Mouse (Mus musculus) hindbrain, embryonic 13.5 days (tissue): ENCODE results near the gene Mrpl48. TPM values are rescaled to one million over a fixed set of nuclear protein-coding genes. Genes with fewer than 3 reads are reported as not detected.

Experiments
- ATAC-seq: fragments of 200-750 bp; cut with Nextera tagmentation; 2 replicates; pipeline ENCODE4 v1.8.0; 2017; ENCODE audit warnings: moderate TSS enrichment; ENCODE audit not compliant: low FRiP score
- H3K27ac ChIP-seq: fragments of 300-500 bp; sonication (generic); 2 replicates; pipeline ENCODE4 v1.5.1; 2015; ENCODE audit warnings: inconsistent platforms, mild to moderate bottlenecking, moderate library complexity
- H3K27me3 ChIP-seq: fragments of 300-500 bp; sonication (generic); 2 replicates; pipeline ENCODE4 v1.6.1; 2015; ENCODE audit warnings: mild to moderate bottlenecking, inconsistent platforms
- H3K36me3 ChIP-seq: fragments of 300-500 bp; sonication (generic); 2 replicates; pipeline ENCODE4 v1.6.1; 2015; ENCODE audit warnings: mild to moderate bottlenecking, inconsistent platforms
- H3K4me1 ChIP-seq: fragments of 300-500 bp; sonication (generic); replicated peaks from 2 replicates; pipeline ENCODE4 v1.6.1; 2015; ENCODE audit warnings: inconsistent platforms
- H3K4me2 ChIP-seq: fragments of 300-500 bp; sonication (generic); 2 replicates; pipeline ENCODE4 v1.6.1; 2015; ENCODE audit warnings: inconsistent platforms, mild to moderate bottlenecking, moderate library complexity
- H3K4me3 ChIP-seq: fragments of 300-500 bp; sonication (generic); 2 replicates; pipeline ENCODE4 v1.5.1; 2015; ENCODE audit warnings: mild to moderate bottlenecking, inconsistent platforms
- H3K9ac ChIP-seq: fragments of 300-500 bp; sonication (generic); 2 replicates; pipeline ENCODE4 v1.6.1; 2015; ENCODE audit warnings: mild to moderate bottlenecking, inconsistent platforms
- H3K9me3 ChIP-seq: fragments of 300-500 bp; sonication (generic); 2 replicates; pipeline ENCODE4 v1.6.1; 2016; ENCODE audit warnings: inconsistent platforms
- WGBS: fragments of 180-500 bp; shearing (Covaris S2); methylation state at CpG from one replicate; pipeline ENCODE4 v1.1.7; 2015; 5-methylcytosine and 5-hydroxymethylcytosine counted together
- polyA plus RNA-seq: library from polyadenylated mRNA; unstranded; fragments of >200 nt; fragmentation: Nextera tagmentation; extraction: Ambion mirVana; gene quantifications from 2 replicates; pipeline ENCODE4 v1.2.1, GENCODE M21; 2015

Mrpl48 gene
- polyA plus RNA-seq, 1 experiment from 2014 or later: 81.8 TPM

GRCm38 (mm10) chr7:100500276-100500977 is 107.7 kb downstream of the Mrpl48 start:
- no peak overlapping the region for H3K4me3 ChIP-seq
- no peak overlapping the region for H3K9ac ChIP-seq
- no peak for ATAC-seq
- no peaks in the 10 kb centered on the region for H3K9me3 ChIP-seq
- no peak overlapping the region for H3K4me2 ChIP-seq
- 69% methylated on average over 16 of the region's 16 CpGs for WGBS
- peaks cover 8% of the 10 kb centered on the region for H3K36me3 ChIP-seq
- H3K27me3 ChIP-seq: no peaks in the 10 kb centered on the region
- no peak overlapping the region for H3K27ac ChIP-seq
- H3K4me1 ChIP-seq: peaks cover 16% of the 10 kb centered on the region

- no peaks in the 10 kb centered on the region for H3K27me3 ChIP-seq
- no peak overlapping the region for H3K4me3 ChIP-seq
- ATAC-seq: no peak
- H3K27ac ChIP-seq: no peak overlapping the region
- peaks cover 26% of the 10 kb centered on the region for H3K4me1 ChIP-seq
- H3K9me3 ChIP-seq: no peaks in the 10 kb centered on the region
- H3K9ac ChIP-seq: no peak overlapping the region
- peaks cover 8% of the 10 kb centered on the region for H3K36me3 ChIP-seq
- no peak overlapping the region for H3K4me2 ChIP-seq
Observed at GRCm38 (mm10) chr7:100499465-100499864, 108.6 kb downstream of the Mrpl48 start.

GRCm38 (mm10) chr7:100497982-100498381 is 110.1 kb downstream of the Mrpl48 start:
- no peak overlapping the region for H3K9ac ChIP-seq
- peaks cover 8% of the 10 kb centered on the region for H3K36me3 ChIP-seq
- WGBS: 93% methylated on average over 13 of the region's 13 CpGs
- H3K9me3 ChIP-seq: no peaks in the 10 kb centered on the region
- peaks cover 40% of the 10 kb centered on the region for H3K4me1 ChIP-seq
- H3K27me3 ChIP-seq: peaks cover 9% of the 10 kb centered on the region; the same call in 1 of the 2 replicates
- no peak overlapping the region for H3K27ac ChIP-seq
- ATAC-seq: no peak
- no peak overlapping the region for H3K4me2 ChIP-seq
- H3K4me3 ChIP-seq: no peak overlapping the region

- Histone ChIP-seq H3K9ac (no peak overlapping the region), H3K4me1 (peaks cover 46% of the 10 kb centered on the region), H3K4me2 (no peak overlapping the region), H3K4me3 (no peak overlapping the region), H3K9me3 (no peaks in the 10 kb centered on the region), H3K27me3 (peaks cover 15% of the 10 kb centered on the region), H3K36me3 (peaks cover 8% of the 10 kb centered on the region), H3K27ac (no peak overlapping the region)
- no peak for ATAC-seq
- WGBS: 81% methylated on average over 4 of the region's 4 CpGs
Observed at GRCm38 (mm10) chr7:100497402-100497801, 110.7 kb downstream of the Mrpl48 start.

GRCm38 (mm10) chr7:100496791-100497190 is 111.3 kb downstream of the Mrpl48 start:
- Histone ChIP-seq H3K9me3 (no peaks in the 10 kb centered on the region), H3K4me1 (peaks cover 46% of the 10 kb centered on the region), H3K27ac (peak overlapping the region; percentile 87; the same call in 1 of the 2 replicates), H3K9ac (no peak overlapping the region), H3K4me3 (no peak overlapping the region), H3K27me3 (peaks cover 18% of the 10 kb centered on the region), H3K36me3 (peaks cover 8% of the 10 kb centered on the region), H3K4me2 (no peak overlapping the region)
- no peak for ATAC-seq
- WGBS: over 99% methylated on average over 9 of the region's 9 CpGs

- 0 out of 2 replicates have a peak overlapping the region, but pooled peaks have one; percentile 29 for H3K9ac ChIP-seq
- H3K36me3 ChIP-seq: peaks cover 8% of the 10 kb centered on the region
- H3K4me2 ChIP-seq: peak overlapping the region; percentile 70; the same call in 1 of the 2 replicates
- peaks cover 46% of the 10 kb centered on the region for H3K4me1 ChIP-seq
- H3K27ac ChIP-seq: peak overlapping the region; percentile 87
- no peaks in the 10 kb centered on the region for H3K9me3 ChIP-seq
- H3K27me3 ChIP-seq: peaks cover 18% of the 10 kb centered on the region
- WGBS: 83% methylated on average over 6 of the region's 6 CpGs
- H3K4me3 ChIP-seq: no peak overlapping the region
- no peak for ATAC-seq
Observed at GRCm38 (mm10) chr7:100496371-100496770, 111.7 kb downstream of the Mrpl48 start.

Other genes with a start within 250 kb of the Mrpl48 start
- gene C2cd3, start 236.1 kb downstream of the Mrpl48 start, polyA plus RNA-seq: 19.6 and 22.4 TPM in 2 replicates
- gene Ppme1, start 236.0 kb downstream of the Mrpl48 start, polyA plus RNA-seq: 139 and 141 TPM in 2 replicates
- not detected in 2 replicates for gene Ucp3, start 135.3 kb downstream of the Mrpl48 start, polyA plus RNA-seq
- gene Ucp2, start 115.0 kb downstream of the Mrpl48 start, polyA plus RNA-seq: 75.2 and 78.6 TPM in 2 replicates
- gene Dnajb13, start 93.3 kb downstream of the Mrpl48 start, polyA plus RNA-seq: 4.4 and 8.5 TPM in 2 replicates
- gene Coa4, start 71.2 kb downstream of the Mrpl48 start, polyA plus RNA-seq: 15.8 and 17.2 TPM in 2 replicates
- 224 and 226 TPM in 2 replicates for gene Rab6a, start 891 bp downstream of the Mrpl48 start, polyA plus RNA-seq
- gene Plekhb1, start 54.1 kb upstream of the Mrpl48 start, polyA plus RNA-seq: 12.8 and 16.0 TPM in 2 replicates
- 93.8 and 105 TPM in 2 replicates for gene Fam168a, start 98.3 kb upstream of the Mrpl48 start, polyA plus RNA-seq